Mouse (Mus musculus) midbrain, embryonic 12.5 days (tissue): ENCODE data around the gene Mael. TPM values are rescaled to one million over a fixed set of nuclear protein-coding genes. Genes with fewer than 3 reads are reported as not detected.

Source experiments
- ATAC-seq: fragments of 200-750 bp; cut with Nextera tagmentation; 2 replicates; pipeline ENCODE4 v1.8.0; 2017; ENCODE audit warnings: low read depth, moderate TSS enrichment, moderate library complexity; ENCODE audit not compliant: low FRiP score
- H3K27ac ChIP-seq: fragments of 300-500 bp; sonication (generic); replicated peaks from 2 replicates; pipeline ENCODE4 v1.5.1; 2016; ENCODE audit warnings: mild to moderate bottlenecking
- H3K27me3 ChIP-seq: fragments of 300-500 bp; sonication (generic); 2 replicates; pipeline ENCODE4 v1.6.1; 2016; ENCODE audit warnings: mild to moderate bottlenecking
- H3K36me3 ChIP-seq: fragments of 300-500 bp; sonication (generic); 2 replicates; pipeline ENCODE4 v1.6.1; 2016
- H3K4me1 ChIP-seq: fragments of 300-500 bp; sonication (generic); 2 replicates; pipeline ENCODE4 v1.6.1; 2016
- H3K4me2 ChIP-seq: fragments of 300-500 bp; sonication (generic); replicated peaks from 2 replicates; pipeline ENCODE4 v1.6.1; 2016; ENCODE audit warnings: mild to moderate bottlenecking, moderate library complexity
- H3K4me3 ChIP-seq: fragments of 300-500 bp; sonication (generic); 2 replicates; pipeline ENCODE4 v1.5.1; 2016; ENCODE audit warnings: mild to moderate bottlenecking
- H3K9ac ChIP-seq: fragments of 300-500 bp; sonication (generic); replicated peaks from 2 replicates; pipeline ENCODE4 v1.6.1; 2016; ENCODE audit warnings: mild to moderate bottlenecking, moderate library complexity
- H3K9me3 ChIP-seq: fragments of 300-500 bp; sonication (generic); 2 replicates; pipeline ENCODE4 v1.6.1; 2016; ENCODE audit warnings: mild to moderate bottlenecking
- WGBS: fragments of 180-500 bp; shearing (Covaris S2); methylation state at CpG from one replicate; pipeline ENCODE4 v1.1.7; 2016; 5-methylcytosine and 5-hydroxymethylcytosine counted together
- polyA plus RNA-seq: library from polyadenylated mRNA; unstranded; fragments of >200 nt; fragmentation: Nextera tagmentation; extraction: Ambion mirVana; gene quantifications from 2 replicates; pipeline ENCODE4 v1.2.1, GENCODE M21; 2016

Mael gene
- polyA plus RNA-seq, 1 experiment from 2014 or later: 0.10 TPM

DNA sequence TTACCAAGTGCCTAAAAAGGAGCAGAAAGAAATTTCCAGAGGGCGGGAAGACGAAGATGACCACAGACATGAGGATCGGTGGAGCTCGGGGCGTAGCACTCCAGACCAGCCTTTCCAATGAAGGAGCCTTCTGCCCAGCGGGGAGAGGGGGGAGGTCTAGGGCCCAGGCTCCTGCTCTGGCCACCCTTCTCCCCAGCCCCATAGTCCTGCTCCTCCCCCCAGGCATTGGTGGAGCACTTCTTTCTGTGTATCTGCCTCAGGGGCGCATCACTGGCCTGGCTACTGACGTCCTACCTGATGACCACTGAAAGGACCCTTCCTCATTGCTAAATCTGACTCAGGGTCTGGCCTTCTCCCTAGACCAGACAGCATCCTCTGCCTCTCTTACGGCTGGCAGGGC lies 73.4 kb downstream of the Mael start:
- Histone ChIP-seq H3K4me3 (no peak overlapping the region), H3K36me3 (no peaks in the 10 kb centered on the region), H3K27ac (no peak overlapping the region), H3K4me2 (no peak overlapping the region), H3K4me1 (peaks cover 8% of the 10 kb centered on the region), H3K9me3 (no peaks in the 10 kb centered on the region), H3K9ac (no peak overlapping the region), H3K27me3 (peaks cover 14% of the 10 kb centered on the region)
- ATAC-seq: no peak
- 93% methylated on average over 9 of the region's 9 CpGs for WGBS

DNA sequence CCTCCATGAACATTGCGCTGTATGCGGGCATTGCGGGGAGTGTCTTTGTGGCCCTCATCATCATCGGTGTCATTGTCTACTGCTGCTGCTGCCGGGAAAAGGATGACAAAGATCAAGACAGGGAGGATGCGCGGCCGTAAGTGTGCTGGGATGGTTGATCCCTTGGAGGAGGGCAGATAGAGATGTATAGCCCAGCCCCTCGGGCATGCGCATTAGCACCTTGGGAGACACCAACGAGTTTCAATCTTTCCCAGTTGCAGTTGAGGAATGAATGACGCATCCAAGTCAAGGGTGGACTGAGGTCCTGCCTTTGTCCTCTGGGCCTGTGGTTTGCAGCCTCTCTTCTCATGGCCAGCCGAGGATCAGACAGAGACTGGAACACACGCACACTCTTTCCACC lies 74.0 kb downstream of the Mael start:
- 91% methylated on average over 14 of the region's 14 CpGs for WGBS
- no peak overlapping the region for H3K4me3 ChIP-seq
- no peak for ATAC-seq
- H3K27me3 ChIP-seq: peaks cover 19% of the 10 kb centered on the region
- H3K4me1 ChIP-seq: peaks cover 8% of the 10 kb centered on the region
- no peak overlapping the region for H3K27ac ChIP-seq
- H3K9ac ChIP-seq: no peak overlapping the region
- no peaks in the 10 kb centered on the region for H3K36me3 ChIP-seq
- no peak overlapping the region for H3K4me2 ChIP-seq
- H3K9me3 ChIP-seq: no peaks in the 10 kb centered on the region

GRCm38 (mm10) chr1:166160569-166161445 lies 77.7 kb downstream of the Mael start:
- Histone ChIP-seq H3K27ac (no peak overlapping the region), H3K4me2 (peak overlapping the region; percentile 45), H3K4me1 (peaks cover 8% of the 10 kb centered on the region), H3K9me3 (no peaks in the 10 kb centered on the region), H3K4me3 (0 out of 2 replicates have a peak overlapping the region, but pooled peaks have one; percentile 18), H3K36me3 (no peaks in the 10 kb centered on the region), H3K27me3 (peaks cover 41% of the 10 kb centered on the region), H3K9ac (no peak overlapping the region; the same call in 1 of the 2 replicates)
- ATAC-seq: peak; percentile 38
- WGBS: 17% methylated on average over 24 of the region's 24 CpGs

DNA sequence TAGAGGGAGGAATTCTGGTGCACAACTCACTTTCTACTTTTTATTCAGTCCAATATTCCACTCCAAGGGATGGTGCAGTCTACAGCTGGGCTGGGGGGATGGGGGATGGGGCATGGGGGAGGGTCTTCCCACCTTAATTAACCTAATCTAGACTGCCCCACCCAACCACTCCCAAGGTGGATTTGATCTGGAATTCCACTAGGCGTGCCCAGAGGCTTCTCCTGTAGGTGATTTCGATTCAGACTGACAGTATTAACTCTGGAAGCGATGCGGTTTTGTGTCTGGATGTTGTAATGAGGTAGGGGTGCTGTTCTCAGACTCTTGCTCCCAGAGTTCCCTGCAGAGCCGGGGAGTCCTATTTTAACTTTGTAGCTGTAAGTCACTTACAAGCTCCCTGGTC lies 78.4 kb downstream of the Mael start:
- WGBS: 51% methylated on average over 5 of the region's 5 CpGs
- Histone ChIP-seq H3K4me1 (peaks cover 8% of the 10 kb centered on the region), H3K9me3 (no peaks in the 10 kb centered on the region), H3K27me3 (peaks cover 48% of the 10 kb centered on the region), H3K27ac (no peak overlapping the region), H3K4me2 (peak overlapping the region; percentile 45; the same call in 1 of the 2 replicates), H3K36me3 (no peaks in the 10 kb centered on the region), H3K4me3 (no peak overlapping the region), H3K9ac (no peak overlapping the region; the same call in 1 of the 2 replicates)
- 0 out of 2 replicates have a peak, but pooled peaks have one; percentile 10 for ATAC-seq

- 65% methylated on average over 9 of the region's 9 CpGs for WGBS
- ATAC-seq: no peak
- peaks cover 47% of the 10 kb centered on the region for H3K27me3 ChIP-seq
- no peak overlapping the region for H3K9ac ChIP-seq
- H3K4me3 ChIP-seq: no peak overlapping the region
- no peak overlapping the region for H3K27ac ChIP-seq
- no peak overlapping the region for H3K4me2 ChIP-seq
- H3K36me3 ChIP-seq: no peaks in the 10 kb centered on the region
- no peaks in the 10 kb centered on the region for H3K9me3 ChIP-seq
- peaks cover 5% of the 10 kb centered on the region; the same call in 1 of the 2 replicates for H3K4me1 ChIP-seq
Measured at GRCm38 (mm10) chr1:166158664-166159063, 79.9 kb downstream of the Mael start.

- no peak overlapping the region for H3K4me3 ChIP-seq
- ATAC-seq: no peak
- H3K4me2 ChIP-seq: no peak overlapping the region
- no peaks in the 10 kb centered on the region for H3K9me3 ChIP-seq
- no peak overlapping the region for H3K9ac ChIP-seq
- peaks cover 5% of the 10 kb centered on the region; the same call in 1 of the 2 replicates for H3K4me1 ChIP-seq
- H3K27ac ChIP-seq: no peak overlapping the region
- WGBS: 87% methylated on average over 12 of the region's 12 CpGs
- peaks cover 51% of the 10 kb centered on the region for H3K27me3 ChIP-seq
- H3K36me3 ChIP-seq: no peaks in the 10 kb centered on the region
Measured at GRCm38 (mm10) chr1:166157712-166158111, 80.8 kb downstream of the Mael start.

- H3K9ac ChIP-seq: no peak overlapping the region
- no peak overlapping the region for H3K4me3 ChIP-seq
- ATAC-seq: no peak
- H3K9me3 ChIP-seq: no peaks in the 10 kb centered on the region
- peaks cover 49% of the 10 kb centered on the region for H3K27me3 ChIP-seq
- H3K4me2 ChIP-seq: no peak overlapping the region
- 55% methylated on average over 10 of the region's 10 CpGs for WGBS
- H3K4me1 ChIP-seq: peaks cover 7% of the 10 kb centered on the region; the same call in 1 of the 2 replicates
- no peaks in the 10 kb centered on the region for H3K36me3 ChIP-seq
- no peak overlapping the region for H3K27ac ChIP-seq
Measured at GRCm38 (mm10) chr1:166155113-166155494, 83.4 kb downstream of the Mael start.

GRCm38 (mm10) chr1:166154162-166155112 lies 84.1 kb downstream of the Mael start:
- Histone ChIP-seq H3K9me3 (no peaks in the 10 kb centered on the region), H3K4me2 (peak overlapping the region; percentile 40), H3K4me3 (no peak overlapping the region), H3K27ac (no peak overlapping the region), H3K4me1 (peaks cover 7% of the 10 kb centered on the region; the same call in 1 of the 2 replicates), H3K27me3 (peaks cover 43% of the 10 kb centered on the region), H3K9ac (no peak overlapping the region), H3K36me3 (no peaks in the 10 kb centered on the region)
- 24% methylated on average over 29 of the region's 29 CpGs for WGBS
- ATAC-seq: peak; percentile 39; the same call in 1 of the 2 replicates

DNA sequence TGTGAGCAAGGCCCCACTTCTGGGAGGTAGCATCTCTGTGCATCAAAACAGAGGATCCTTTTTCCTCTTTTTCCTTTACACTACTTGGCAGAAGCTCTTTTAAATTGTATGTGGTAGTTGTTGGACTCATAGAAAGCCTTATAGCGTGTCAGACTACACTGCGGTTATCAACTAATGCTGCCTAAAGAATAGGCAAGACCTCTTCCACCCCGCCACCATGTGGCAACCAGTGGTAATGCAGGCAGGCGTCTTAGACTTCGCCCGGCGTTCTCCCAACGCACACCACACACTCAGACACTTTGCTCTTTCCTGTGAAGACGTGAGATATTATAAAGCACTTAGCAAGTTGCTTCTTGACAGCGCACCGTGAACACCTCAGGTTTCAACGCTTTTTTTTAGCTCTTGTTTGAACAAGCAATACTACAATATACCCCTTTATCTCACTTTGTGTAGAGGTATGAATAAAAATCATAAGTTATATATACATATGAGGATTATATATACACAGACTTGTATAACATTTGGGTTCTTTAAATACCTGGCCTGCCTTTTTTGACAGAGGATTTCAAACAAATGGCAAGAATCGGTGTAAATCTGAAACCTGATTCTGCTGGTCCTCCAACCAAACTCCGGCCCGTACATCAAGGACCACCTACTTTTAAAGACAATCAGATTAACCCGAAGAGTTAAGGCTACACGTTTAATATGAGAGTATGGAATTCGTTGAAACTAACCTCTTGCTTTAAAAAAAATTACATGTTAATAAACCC lies 85.0 kb downstream of the Mael start:
- Histone ChIP-seq H3K36me3 (no peaks in the 10 kb centered on the region), H3K9ac (no peak overlapping the region), H3K4me2 (no peak overlapping the region), H3K4me3 (no peak overlapping the region), H3K27me3 (peaks cover 36% of the 10 kb centered on the region), H3K4me1 (peaks cover 7% of the 10 kb centered on the region; the same call in 1 of the 2 replicates), H3K9me3 (no peaks in the 10 kb centered on the region), H3K27ac (no peak overlapping the region)
- 14% methylated on average over 18 of the region's 18 CpGs for WGBS
- peak; percentile 27 for ATAC-seq

GRCm38 (mm10) chr1:166152034-166152433 lies 86.5 kb downstream of the Mael start:
- no peaks in the 10 kb centered on the region for H3K9me3 ChIP-seq
- H3K9ac ChIP-seq: no peak overlapping the region
- no peak overlapping the region for H3K4me3 ChIP-seq
- ATAC-seq: no peak
- H3K27ac ChIP-seq: no peak overlapping the region
- H3K4me1 ChIP-seq: peaks cover 7% of the 10 kb centered on the region; the same call in 1 of the 2 replicates
- 92% methylated on average over 10 of the region's 10 CpGs for WGBS
- H3K36me3 ChIP-seq: no peaks in the 10 kb centered on the region
- no peak overlapping the region for H3K4me2 ChIP-seq
- peaks cover 29% of the 10 kb centered on the region for H3K27me3 ChIP-seq

DNA sequence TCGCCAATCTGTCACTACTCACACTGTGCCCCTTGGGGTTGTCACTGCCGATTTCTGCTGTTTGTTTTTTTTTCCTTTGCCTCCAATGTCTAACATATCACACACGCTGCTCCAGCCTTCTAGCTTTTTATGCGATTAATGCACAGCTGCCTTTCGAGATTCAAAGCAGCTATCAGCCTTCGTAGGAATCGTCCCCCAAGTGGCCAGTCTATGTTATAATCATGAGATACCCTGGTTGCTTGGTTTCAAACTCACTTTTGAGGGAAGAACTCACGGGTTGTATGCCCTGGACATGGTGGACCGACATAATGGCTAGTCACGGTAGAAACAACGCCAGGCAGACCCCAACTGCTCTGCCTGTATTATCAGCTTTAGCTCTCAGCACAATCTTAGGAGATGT lies 87.2 kb downstream of the Mael start:
- H3K4me2 ChIP-seq: no peak overlapping the region
- H3K9me3 ChIP-seq: no peaks in the 10 kb centered on the region
- peaks cover 24% of the 10 kb centered on the region for H3K27me3 ChIP-seq
- no peak overlapping the region for H3K4me3 ChIP-seq
- no peak overlapping the region for H3K9ac ChIP-seq
- ATAC-seq: no peak
- no peak overlapping the region for H3K27ac ChIP-seq
- 58% methylated on average over 11 of the region's 11 CpGs for WGBS
- peaks cover 7% of the 10 kb centered on the region; the same call in 1 of the 2 replicates for H3K4me1 ChIP-seq
- H3K36me3 ChIP-seq: no peaks in the 10 kb centered on the region
